Mouse (Mus musculus) layer of hippocampus, postnatal 36 days (tissue): ENCODE results near the gene Inpp5d. TPM values are rescaled to one million over a fixed set of nuclear protein-coding genes. Genes with fewer than 3 reads are reported as not detected.

Experiments used
- DNase-seq, 2 experiments: peaks; one replicate each; pipeline ENCODE4 v3.0.0; 2022
- total RNA-seq, 2 experiments: library from RNA; stranded (reverse); gene quantifications; 2 replicates each; pipeline ENCODE4 v1.2.3; 2021

The Inpp5d gene
- total RNA-seq, 2 experiments from 2014 or later = 14.8 to 20.7 TPM

DNA sequence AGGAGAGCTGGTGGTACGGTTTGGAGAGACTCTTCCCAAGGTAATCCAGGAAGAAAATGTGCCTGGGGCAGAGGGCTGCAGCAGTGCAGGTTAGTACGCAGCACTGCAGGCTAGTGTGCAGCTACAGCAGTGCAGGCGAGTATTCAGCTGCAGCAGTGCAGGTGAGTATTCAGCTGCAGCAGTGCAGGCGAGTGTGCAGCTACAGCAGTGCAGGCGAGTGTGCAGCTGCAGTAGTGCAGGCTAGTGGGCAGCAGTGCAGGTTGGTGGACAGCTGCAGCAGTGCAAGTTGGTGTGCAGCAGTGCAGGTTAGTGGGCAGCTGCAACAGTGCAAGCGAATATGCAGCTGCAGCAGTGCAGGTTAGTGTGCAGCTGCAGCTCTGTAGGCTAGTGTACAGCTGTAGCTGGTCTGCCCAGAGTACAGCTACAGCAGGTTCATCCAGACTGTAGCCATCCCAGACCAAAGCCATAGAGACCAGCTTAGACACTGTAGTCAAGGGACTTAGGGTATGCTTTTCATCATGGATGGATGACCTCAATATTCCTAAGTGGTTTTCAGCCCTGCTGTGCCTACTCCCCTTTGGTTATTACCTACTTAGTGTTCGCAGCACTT, 89.7 kb downstream of the Inpp5d start:
- no peak for DNase-seq

DNA sequence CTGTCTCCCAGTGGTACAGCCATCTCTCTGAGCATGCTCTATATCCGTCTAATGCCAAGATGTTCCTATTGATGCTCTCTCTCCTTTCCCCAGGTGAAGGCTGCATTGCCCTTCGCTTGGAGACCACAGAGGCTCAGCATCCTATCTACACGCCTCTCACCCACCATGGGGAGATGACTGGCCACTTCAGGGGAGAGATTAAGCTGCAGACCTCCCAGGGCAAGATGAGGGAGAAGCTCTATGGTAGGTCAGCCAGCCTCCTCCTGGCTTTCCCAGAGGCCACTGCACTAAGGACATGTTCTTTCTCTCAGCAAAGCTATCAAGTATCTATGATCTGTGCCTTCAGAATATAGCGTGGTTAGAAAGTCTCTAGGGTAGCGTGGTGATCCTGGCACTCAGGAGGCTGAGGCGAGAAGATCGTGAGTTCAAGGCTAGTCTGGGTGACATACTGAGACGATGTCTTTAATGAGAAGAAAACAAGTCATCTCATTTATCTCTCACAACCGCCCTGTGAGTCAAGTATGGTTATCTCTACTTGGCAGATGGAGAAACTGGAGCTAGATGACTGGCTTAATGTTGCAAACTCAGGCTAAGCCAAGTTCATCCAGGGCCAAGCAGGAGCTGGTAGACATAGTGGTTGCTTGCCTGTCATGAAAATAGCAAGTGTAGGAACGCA, 92.0 kb downstream of the Inpp5d start:
- no peak for DNase-seq

DNA sequence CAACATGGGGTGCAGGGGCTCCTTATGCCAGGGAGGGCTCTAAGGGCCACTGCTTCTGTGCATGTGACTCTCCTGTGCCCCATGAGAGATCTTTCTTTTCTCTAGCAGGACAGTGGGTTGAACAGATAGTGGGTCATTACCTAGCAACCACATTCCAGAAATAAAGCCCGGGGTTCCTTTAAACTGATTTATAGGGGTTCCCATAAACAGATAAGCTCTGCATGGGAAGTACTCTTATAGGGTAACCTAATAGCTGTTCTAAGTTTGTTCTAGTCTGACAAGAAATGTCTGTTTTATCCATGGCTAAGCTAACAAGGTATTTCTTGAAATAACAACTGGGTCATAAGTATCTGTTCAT, 92.5 kb downstream of the Inpp5d start:
- no peak for DNase-seq

GRCm38 (mm10) chr1:87721382-87721781, 101.3 kb downstream of the Inpp5d start:
- peak in 1 of 2 experiments; percentile 40 for DNase-seq

GRCm38 (mm10) chr1:87722081-87722480, 102.0 kb downstream of the Inpp5d start:
- DNase-seq = no peak

DNA sequence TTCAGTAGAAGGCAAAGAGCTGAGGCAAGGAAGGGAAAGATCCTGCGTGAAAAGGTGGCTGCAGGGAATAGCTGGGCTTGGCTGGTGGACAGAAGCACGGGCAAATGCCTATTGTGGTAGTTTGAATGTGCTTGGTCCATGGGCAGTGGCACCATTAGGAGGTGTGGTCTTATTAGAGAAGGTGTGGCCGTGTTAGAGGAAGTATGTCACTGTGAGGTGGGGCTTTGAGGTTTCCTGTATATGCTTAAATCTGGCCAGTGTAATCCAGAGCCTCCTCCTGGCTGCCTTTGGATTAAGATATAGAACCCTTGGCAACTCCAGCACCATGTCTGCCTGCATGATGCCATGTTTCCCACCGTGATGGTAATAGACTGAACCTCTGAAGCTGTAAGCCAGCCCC, 103.2 kb downstream of the Inpp5d start:
- no peak for DNase-seq

- DNase-seq = no peak
These were observed 109.0 kb downstream of the Inpp5d start for GRCm38 (mm10) chr1:87729070-87729469.

GRCm38 (mm10) chr1:87729850-87730249, 109.7 kb downstream of the Inpp5d start:
- no peak for DNase-seq

DNA sequence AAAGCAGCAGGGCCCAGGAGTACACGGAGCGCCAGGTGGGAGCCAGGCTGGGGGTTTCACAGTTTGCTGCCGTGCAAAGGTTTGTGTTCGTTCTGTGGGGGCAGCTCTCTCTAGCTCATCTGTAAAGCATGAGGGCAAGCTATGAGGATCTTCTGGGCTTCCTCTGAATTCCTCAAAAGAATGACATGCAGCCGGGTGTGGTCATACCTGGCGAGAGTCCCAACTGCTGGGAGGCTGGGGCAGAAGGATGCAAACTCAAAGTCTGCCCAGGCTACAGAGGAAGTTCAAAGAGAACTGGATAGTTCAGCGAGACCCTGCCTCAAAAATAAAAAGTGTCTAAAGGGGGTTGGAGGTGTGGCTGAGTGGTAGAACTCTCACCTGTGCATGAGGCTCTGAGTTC, 110.2 kb downstream of the Inpp5d start:
- DNase-seq = no peak

GRCm38 (mm10) chr1:87733212-87733611, 113.1 kb downstream of the Inpp5d start:
- DNase-seq = peak; percentile 22 to 38

DNA sequence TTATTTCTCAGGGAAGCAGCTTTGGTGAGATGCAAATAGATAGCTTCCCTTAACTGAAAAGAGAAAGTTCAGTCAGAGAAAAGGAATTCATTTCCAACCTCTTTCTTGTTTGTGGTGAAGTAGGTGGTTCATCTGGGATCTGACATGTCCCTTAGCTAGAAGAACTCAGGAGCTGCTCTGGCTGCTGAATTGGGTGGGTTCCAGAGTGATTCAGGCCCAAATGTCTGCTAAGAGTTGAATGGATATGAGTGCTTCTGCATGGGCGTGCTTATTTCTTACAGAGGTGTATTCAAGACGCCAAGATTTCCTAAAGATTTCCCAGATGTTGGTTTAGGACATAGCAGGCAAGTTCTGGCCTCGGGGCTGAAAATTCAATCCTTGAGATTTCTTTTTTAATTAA, 114.0 kb downstream of the Inpp5d start:
- DNase-seq = no peak

DNA sequence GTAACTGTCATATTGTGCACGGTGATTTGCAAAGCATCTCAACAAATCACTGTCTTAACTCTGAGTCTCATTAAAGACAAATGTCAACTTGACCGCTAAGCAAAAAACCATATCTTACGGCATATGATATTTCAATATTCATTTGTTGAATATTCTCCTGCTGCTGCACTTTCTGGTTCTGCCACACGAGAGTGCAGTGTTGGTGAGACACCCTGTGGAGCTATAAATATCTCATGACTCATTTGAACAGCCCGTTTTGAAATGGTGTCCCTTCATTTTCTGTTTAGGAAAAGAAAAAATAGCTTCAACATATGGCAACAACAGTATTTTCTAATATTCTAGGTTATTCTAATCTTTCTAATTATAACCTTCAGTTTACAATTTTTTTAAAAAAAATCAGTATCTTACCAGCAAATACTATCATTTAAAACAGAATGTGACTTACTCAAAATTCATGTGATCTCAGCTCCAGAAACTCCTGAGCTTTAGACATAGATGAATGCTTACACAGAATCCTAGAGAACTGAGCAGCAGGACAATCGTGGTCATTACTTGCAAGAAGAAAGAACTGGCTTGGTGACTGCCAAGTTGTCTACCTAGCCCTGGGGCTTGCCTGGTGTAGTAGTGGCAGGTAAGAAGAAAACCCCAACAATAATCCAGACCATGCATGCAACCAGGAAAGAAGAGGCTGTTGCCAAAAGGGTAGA, 120.6 kb downstream of the Inpp5d start:
- DNase-seq = no peak

DNA sequence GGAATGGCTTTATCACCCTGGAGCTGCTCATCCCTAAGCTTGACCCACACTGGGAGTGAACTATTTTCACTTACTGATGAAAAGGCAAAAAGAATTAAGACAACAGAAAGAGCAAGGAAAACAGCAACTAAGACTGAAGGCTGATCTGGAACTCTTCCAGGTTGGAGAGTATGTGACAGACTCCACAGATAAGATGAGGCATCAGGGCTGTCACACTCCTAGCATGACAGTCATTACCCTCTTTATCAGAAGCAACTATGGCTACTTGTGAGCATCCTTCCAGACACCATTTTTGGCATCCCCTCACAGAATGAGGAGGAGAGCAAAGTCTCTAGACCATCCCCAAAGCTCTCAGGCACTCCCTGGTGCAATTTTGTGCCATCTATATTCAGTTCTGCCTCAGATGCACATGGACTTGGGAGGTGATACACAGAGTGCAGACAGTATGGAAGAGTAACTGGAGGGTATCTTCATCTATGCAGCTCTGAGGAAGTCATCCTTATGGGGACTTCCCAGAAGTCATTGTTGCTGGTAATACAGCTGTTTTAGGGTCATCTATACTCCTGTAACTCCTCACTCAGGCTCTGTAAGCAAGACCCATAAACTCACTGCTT, 129.4 kb downstream of the Inpp5d start:
- no peak for DNase-seq

DNA sequence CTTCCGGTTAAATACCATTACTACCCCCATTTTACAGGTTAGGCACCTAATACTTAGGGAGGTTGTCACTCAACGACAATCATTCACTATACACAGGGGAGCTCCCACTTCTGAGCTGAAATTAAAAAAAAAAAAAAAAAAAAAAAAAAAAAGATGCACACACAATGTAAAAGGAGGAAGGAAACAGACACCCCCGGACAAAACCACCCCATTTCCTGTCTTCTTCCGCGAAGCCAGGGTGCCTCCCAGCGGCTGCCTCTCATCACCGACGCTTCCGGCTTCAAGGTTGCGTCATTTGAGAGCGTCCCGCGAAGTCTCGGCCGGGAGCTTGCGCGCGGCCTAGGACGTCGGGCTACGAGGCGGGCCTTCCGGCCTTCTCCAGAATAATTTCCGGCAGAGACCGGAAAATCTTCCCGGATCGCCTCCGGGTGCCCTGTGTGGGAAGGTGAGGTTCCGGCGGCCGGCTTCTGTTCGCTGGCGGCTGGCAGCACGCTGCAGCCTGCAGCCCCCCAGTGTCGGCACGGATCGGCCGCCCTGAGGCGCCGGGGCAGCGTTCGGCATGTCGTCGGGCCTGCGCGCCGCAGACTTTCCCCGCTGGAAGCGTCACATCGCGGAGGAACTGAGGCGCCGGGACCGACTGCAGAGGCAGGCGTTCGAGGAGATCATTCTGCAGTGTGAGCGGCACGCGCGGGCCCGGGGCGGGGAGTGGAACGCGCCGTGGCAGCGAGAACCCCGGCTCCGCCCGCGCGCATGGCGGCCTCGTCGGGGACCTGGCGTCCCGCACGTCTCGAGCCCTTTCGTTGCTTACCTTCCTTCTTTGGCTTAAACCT, 135.7 kb downstream of the Inpp5d start, which contains the start of gene Atg16l1:
Gene Atg16l1, plus strand, starts transcription at position 230 of the 830 bp plus-strand sequence.
- peak; percentile 95 to 98 for DNase-seq

GRCm38 (mm10) chr1:87763821-87764220, 143.7 kb downstream of the Inpp5d start:
- no peak for DNase-seq

- DNase-seq = no peak
These were observed 145.6 kb downstream of the Inpp5d start for GRCm38 (mm10) chr1:87765741-87766140.

DNA sequence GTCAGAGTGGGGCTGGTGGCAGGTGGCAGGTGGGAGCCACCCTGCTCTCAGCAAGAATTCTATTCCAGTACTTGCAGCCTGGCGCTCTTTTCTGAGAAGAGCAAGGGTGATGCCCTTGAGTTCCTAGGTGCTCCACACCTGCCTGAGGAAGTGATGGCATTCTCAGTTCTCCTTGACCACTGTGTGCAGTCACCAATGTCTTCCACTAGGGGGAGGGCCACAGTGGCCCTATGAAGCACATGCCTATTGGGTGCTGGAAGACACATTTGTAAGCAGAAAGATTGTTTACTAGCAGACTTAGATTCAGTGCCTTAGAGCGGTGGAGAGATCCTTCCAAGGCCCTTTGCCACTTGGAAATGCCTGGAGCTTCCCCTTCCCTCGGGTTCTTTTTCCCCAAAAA, 146.1 kb downstream of the Inpp5d start:
- no peak for DNase-seq

- no peak for DNase-seq
These were observed 149.2 kb downstream of the Inpp5d start for GRCm38 (mm10) chr1:87769263-87769662.
